Mouse (Mus musculus) embryonic fibroblast, embryonic 13.5 days (primary cell): ENCODE data around the gene Sart1.

ENCODE experiments used
- CTCF ChIP-seq: IDR thresholded peaks from 2 replicates; pipeline ENCODE4 v1.5.1; 2011; ENCODE audit warnings: mild to moderate bottlenecking, control low read depth, low read length, moderate library complexity, borderline replicate concordance; ENCODE audit not compliant: insufficient read depth
- POLR2A ChIP-seq: IDR thresholded peaks from 2 replicates; pipeline ENCODE4 v1.6.1; 2011; ENCODE audit warnings: low read depth, mild to moderate bottlenecking, control low read depth, low read length, moderate library complexity

DNA sequence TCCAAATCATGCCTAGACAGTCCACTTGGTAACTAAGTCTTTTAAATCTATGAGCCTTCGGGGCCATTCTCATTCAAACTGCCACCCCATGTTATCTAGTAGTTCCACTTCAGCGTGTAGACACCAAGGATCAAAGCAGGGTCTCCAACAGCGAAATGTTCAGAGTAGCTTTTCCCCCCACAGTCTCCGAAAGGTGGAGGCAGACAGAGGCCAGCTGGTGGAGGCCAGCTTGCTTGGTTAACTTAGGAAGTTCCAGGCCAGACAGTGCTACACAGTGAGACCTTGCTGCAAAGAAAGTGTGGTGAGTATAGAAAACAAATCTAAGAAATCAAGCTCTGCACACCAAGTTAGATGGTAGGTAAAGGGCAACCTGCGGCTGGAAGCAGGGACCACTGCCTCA, 22.1 kb upstream of the Sart1 start:
- no peak for TF ChIP-seq POLR2A
- TF ChIP-seq CTCF = no peak
